24 mouse cellular contexts compared by ENCODE assay signal in the genomic region with DNA sequence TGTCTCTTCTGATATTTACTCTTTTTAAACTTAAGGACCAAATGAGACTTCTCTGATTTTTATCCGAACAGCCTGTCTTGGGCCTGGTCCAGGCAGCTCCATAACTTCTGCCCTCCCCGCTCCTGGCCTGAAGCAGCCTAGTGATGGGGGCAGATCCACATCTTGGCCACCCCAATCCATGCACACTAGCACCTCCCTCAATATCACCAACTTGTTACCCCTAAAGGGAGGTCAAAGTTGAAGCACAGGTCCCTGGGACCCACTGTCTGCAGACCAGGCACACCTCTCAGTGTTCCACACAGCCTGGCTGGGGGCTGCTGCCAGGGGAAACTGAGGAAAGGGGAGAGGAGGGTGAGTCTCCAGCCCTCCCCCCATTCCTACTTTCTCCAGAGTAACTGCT. TPM values are rescaled to one million over a fixed set of nuclear protein-coding genes. Genes with fewer than 3 reads are reported as not detected.
DNase-seq lines count a peak whose midpoint lies in the region; ATAC-seq and TF ChIP-seq lines count a peak whose summit lies in the region.
"Had no signal": no experiment of that assay in that cellular context is flagged by ENCODE, and none has a peak within 500 bp of the region (broad histone marks: within the 10 kb centered on the region; RNA-seq: fewer than 3 reads in every experiment).

No protein-coding gene starts in this region.

- 0 out of 2 replicates have a peak, but pooled peaks have one; percentile 25 for ATAC-seq in kidney, embryonic 15.5 days (replicated peaks; ENCODE audit: low FRiP score)
- 0 out of 2 replicates have a peak, but pooled peaks have one; percentile 18 for ATAC-seq in stomach, embryonic 14.5 days (ENCODE audit: insufficient number of reproducible peaks, insufficient read depth, low FRiP score, low read depth)
- ATAC-seq in stomach, postnatal 0 days (ENCODE audit: low FRiP score, low TSS enrichment) = no peak
- peak; percentile 14 for ATAC-seq in liver, embryonic 14.5 days (ENCODE audit: insufficient read depth)
- no peak for ATAC-seq in frontal cortex, adult (ENCODE audit: low TSS enrichment)
- ATAC-seq: activated CD4-positive, CD25-positive, alpha-beta regulatory T cell, adult 4 months; forebrain, embryonic 13.5 days; forebrain, postnatal 0 days; hindbrain, postnatal 0 days; Patski had no signal

- H3K36me3 ChIP-seq in kidney, embryonic 15.5 days = peaks cover 36% of the 10 kb centered on the region; the same call in 1 of the 2 replicates
- H3K36me3 ChIP-seq in stomach, embryonic 14.5 days (ENCODE audit: control insufficient read depth, insufficient read depth, low read length) = no peaks in the 10 kb centered on the region; the same call in 1 of the 2 replicates
- no peaks in the 10 kb centered on the region for H3K36me3 ChIP-seq in stomach, postnatal 0 days (ENCODE audit: control insufficient read depth, insufficient read depth, low read length)
- H3K36me3 ChIP-seq in liver, embryonic 14.5 days (replicated peaks; ENCODE audit: control insufficient read depth, insufficient read depth, low read depth) = peaks cover 52% of the 10 kb centered on the region

- no peaks in the 10 kb centered on the region for H3K4me1 ChIP-seq in kidney, embryonic 15.5 days
- no peaks in the 10 kb centered on the region for H3K4me1 ChIP-seq in stomach, embryonic 14.5 days (ENCODE audit: control insufficient read depth, insufficient read depth, low read length)
- H3K4me1 ChIP-seq in stomach, postnatal 0 days (replicated peaks; ENCODE audit: control insufficient read depth, insufficient read depth) = no peaks in the 10 kb centered on the region
- no peaks in the 10 kb centered on the region for H3K4me1 ChIP-seq in liver, embryonic 14.5 days (replicated peaks; ENCODE audit: control insufficient read depth in 2 of 2, insufficient read depth in 2 of 2, low read length in 1 of 2)
- no peaks in the 10 kb centered on the region for H3K4me1 ChIP-seq in cerebellum, adult 2 months (ENCODE audit: control insufficient read depth, insufficient read depth, low read length)
- H3K4me1 ChIP-seq: embryonic facial prominence, embryonic 12.5 days; forebrain, embryonic 13.5 days; heart, embryonic 10.5 days; hindbrain, embryonic 13.5 days had no signal

- H3K4me3 ChIP-seq in kidney, embryonic 15.5 days (replicated peaks) = no peak overlapping the region
- H3K4me3 ChIP-seq in stomach, embryonic 14.5 days (ENCODE audit: low read depth, low read length) = no peak overlapping the region
- H3K4me3 ChIP-seq in stomach, postnatal 0 days (ENCODE audit: low read depth, low read length) = no peak overlapping the region
- no peak overlapping the region for H3K4me3 ChIP-seq in liver, embryonic 14.5 days (ENCODE audit: insufficient read depth in 1 of 2, low read depth in 2 of 2, low read length in 2 of 2)
- no peak overlapping the region for H3K4me3 ChIP-seq in cerebellum, adult 2 months (replicated peaks; ENCODE audit: insufficient read depth, low read depth, low read length)
- H3K4me3 ChIP-seq: embryonic facial prominence, embryonic 12.5 days; forebrain, embryonic 13.5 days; heart, embryonic 10.5 days; hindbrain, embryonic 13.5 days had no signal

- no peak for TF ChIP-seq EP300 in stomach, postnatal 0 days (optimal IDR thresholded peaks at IDR 0.05)
- TF ChIP-seq EP300 in liver, embryonic 14.5 days (IDR thresholded peaks at IDR 0.05; ENCODE audit: low read depth) = no peak

- 89% methylated on average over 2 of the region's 2 CpGs for WGBS in kidney, embryonic 15.5 days
- WGBS in stomach, embryonic 14.5 days = 92% methylated on average over 2 of the region's 2 CpGs
- WGBS in stomach, postnatal 0 days = 80% methylated on average over 2 of the region's 2 CpGs
- 67% methylated on average over 2 of the region's 2 CpGs for WGBS in liver, embryonic 14.5 days (ENCODE audit: insufficient replicate concordance)
- 79% methylated on average over 2 of the region's 2 CpGs for WGBS in cerebellum, adult 2 months

- no peaks in the 10 kb centered on the region for H3K9me3 ChIP-seq in kidney, embryonic 15.5 days (replicated peaks)
- no peaks in the 10 kb centered on the region for H3K9me3 ChIP-seq in stomach, embryonic 14.5 days (ENCODE audit: control insufficient read depth, low read depth, low read length)
- no peaks in the 10 kb centered on the region for H3K9me3 ChIP-seq in stomach, postnatal 0 days (ENCODE audit: control insufficient read depth, low read length)
- no peaks in the 10 kb centered on the region for H3K9me3 ChIP-seq in liver, embryonic 14.5 days (ENCODE audit: control insufficient read depth, low read length)
- H3K9me3 ChIP-seq: embryonic facial prominence, embryonic 12.5 days; forebrain, embryonic 13.5 days; heart, embryonic 10.5 days; hindbrain, embryonic 13.5 days had no signal

- H3K27ac ChIP-seq in kidney, embryonic 15.5 days = no peak overlapping the region
- no peak overlapping the region for H3K27ac ChIP-seq in stomach, embryonic 14.5 days (ENCODE audit: low read length)
- H3K27ac ChIP-seq in stomach, postnatal 0 days (replicated peaks) = no peak overlapping the region
- H3K27ac ChIP-seq in liver, embryonic 14.5 days = no peak overlapping the region
- H3K27ac ChIP-seq in cerebellum, adult 2 months (ENCODE audit: insufficient read depth, low read length) = no peak overlapping the region
- H3K27ac ChIP-seq: embryonic facial prominence, embryonic 12.5 days; forebrain, embryonic 13.5 days; heart, embryonic 10.5 days; hindbrain, postnatal 0 days had no signal

- no peak for TF ChIP-seq CTCF in stomach, postnatal 0 days (IDR thresholded peaks at IDR 0.05; ENCODE audit: low read depth)
- no peak for TF ChIP-seq CTCF in liver, embryonic 14.5 days (IDR thresholded peaks at IDR 0.05; ENCODE audit: low read depth)
- TF ChIP-seq CTCF in cerebellum, adult 2 months (IDR thresholded peaks at IDR 0.05; ENCODE audit: borderline replicate concordance, insufficient read depth, low read depth, low read length) = no peak

- H3K27me3 ChIP-seq in kidney, embryonic 15.5 days = no peaks in the 10 kb centered on the region
- no peaks in the 10 kb centered on the region for H3K27me3 ChIP-seq in stomach, embryonic 14.5 days (ENCODE audit: control insufficient read depth, insufficient read depth, low read length)
- no peaks in the 10 kb centered on the region for H3K27me3 ChIP-seq in stomach, postnatal 0 days (ENCODE audit: control insufficient read depth, insufficient read depth, low read length)
- H3K27me3 ChIP-seq in liver, embryonic 14.5 days (ENCODE audit: control insufficient read depth, insufficient read depth, low read length) = no peaks in the 10 kb centered on the region
- no peaks in the 10 kb centered on the region for H3K27me3 ChIP-seq in cerebellum, adult 2 months (ENCODE audit: control insufficient read depth, insufficient read depth, low read length)
- H3K27me3 ChIP-seq: embryonic facial prominence, embryonic 12.5 days; forebrain, embryonic 13.5 days; hindbrain, embryonic 13.5 days; Patski had no signal

- no peak for DNase-seq in kidney, postnatal 25 days
- DNase-seq in stomach, postnatal 0 days (ENCODE audit: low spot score) = no peak
- no peak for DNase-seq in liver, embryonic 14.5 days (ENCODE audit: low read depth in 3 of 3, low spot score in 3 of 3)
- DNase-seq in cerebellum, adult 2 months = no peak
- no peak for DNase-seq in layer of hippocampus, adult 8-10 months (ENCODE audit: low spot score in 2 of 2)
- DNase-seq: adrenal gland, postnatal 14 days; cerebellum, adult 11-12 months; cerebellum, postnatal 10 days; forebrain, postnatal 0 days; gastrocnemius, postnatal 36 days; heart, adult 18-20 months; heart, postnatal 10 days had no signal

- TF ChIP-seq POLR2A in cerebellum, adult 2 months (IDR thresholded peaks at IDR 0.05; ENCODE audit: borderline replicate concordance, insufficient read depth, low read length) = no peak

- H3K4me2 ChIP-seq in kidney, embryonic 15.5 days = no peak overlapping the region
- H3K4me2 ChIP-seq in stomach, embryonic 14.5 days (replicated peaks; ENCODE audit: low read depth, low read length) = no peak overlapping the region
- H3K4me2 ChIP-seq in stomach, postnatal 0 days (replicated peaks; ENCODE audit: low read depth) = no peak overlapping the region
- no peak overlapping the region for H3K4me2 ChIP-seq in liver, embryonic 14.5 days (ENCODE audit: low read depth)
- H3K4me2 ChIP-seq: embryonic facial prominence, embryonic 12.5 days; forebrain, embryonic 13.5 days; hindbrain, embryonic 13.5 days had no signal

- H3K9ac ChIP-seq in kidney, embryonic 15.5 days = no peak overlapping the region
- H3K9ac ChIP-seq in stomach, embryonic 14.5 days (replicated peaks; ENCODE audit: low read depth, low read length) = no peak overlapping the region
- H3K9ac ChIP-seq in stomach, postnatal 0 days (ENCODE audit: low read length) = no peak overlapping the region
- H3K9ac ChIP-seq in liver, embryonic 14.5 days (replicated peaks) = no peak overlapping the region
- H3K9ac ChIP-seq: embryonic facial prominence, embryonic 12.5 days; forebrain, embryonic 13.5 days; forebrain, postnatal 0 days; hindbrain, embryonic 13.5 days had no signal

RNA-seq across cellular contexts. Expression of a gene that starts 21.8 kb away (rescaled TPM):
- 0.84 and 1.1 TPM in 2 replicates for polyA plus RNA-seq in kidney, embryonic 15.5 days (2015; fragmentation: Nextera tagmentation; extraction: Ambion mirVana)
- 1.3 and 1.7 TPM in 2 replicates for polyA plus RNA-seq in stomach, embryonic 14.5 days (2014; fragmentation: Nextera tagmentation; extraction: Ambion mirVana)
- polyA plus RNA-seq in stomach, postnatal 0 days (2015; fragmentation: Nextera tagmentation; extraction: Ambion mirVana) = 1.5 and 1.7 TPM in 2 replicates
- 0.12 and 0.13 TPM in 2 replicates for polyA plus RNA-seq in liver, embryonic 14.5 days (2012; rRNA removed)
- 0.14 and 0.24 TPM in 2 replicates for polyA plus RNA-seq in liver, embryonic 14.5 days (2014; fragmentation: Nextera tagmentation; extraction: Ambion mirVana)
- 4.0 and 4.8 TPM in 2 replicates for polyA plus RNA-seq in cerebellum, adult 2 months (2012; rRNA removed)
- 1 to 10 TPM; 5.0 to 7.3 (median 6.6) TPM for total RNA-seq in layer of hippocampus, adult 8-10 months (2022)
- total RNA-seq: hematopoietic stem cell, adult 5-6 weeks had no signal
- polyA plus RNA-seq: C2C12 had no signal

Comparison
In these comparisons a context has a peak if more than half of its experiments do, and no peak if none do; other contexts are left out.
1. ATAC-seq: peak in kidney, embryonic 15.5 days (single experiment), stomach, embryonic 14.5 days (single experiment) and liver, embryonic 14.5 days (single experiment); none in stomach, postnatal 0 days (single experiment) and frontal cortex, adult (single experiment).